Mouse (Mus musculus): ENCODE measurements around the gene Icam2. TPM values are rescaled to one million over a fixed set of nuclear protein-coding genes. Genes with fewer than 3 reads are reported as not detected.

Gene Icam2
- 65.4 and 76.2 TPM in 2 replicates for polyA plus RNA-seq (2014; fragmentation: Nextera tagmentation; extraction: Ambion mirVana)

DNA sequence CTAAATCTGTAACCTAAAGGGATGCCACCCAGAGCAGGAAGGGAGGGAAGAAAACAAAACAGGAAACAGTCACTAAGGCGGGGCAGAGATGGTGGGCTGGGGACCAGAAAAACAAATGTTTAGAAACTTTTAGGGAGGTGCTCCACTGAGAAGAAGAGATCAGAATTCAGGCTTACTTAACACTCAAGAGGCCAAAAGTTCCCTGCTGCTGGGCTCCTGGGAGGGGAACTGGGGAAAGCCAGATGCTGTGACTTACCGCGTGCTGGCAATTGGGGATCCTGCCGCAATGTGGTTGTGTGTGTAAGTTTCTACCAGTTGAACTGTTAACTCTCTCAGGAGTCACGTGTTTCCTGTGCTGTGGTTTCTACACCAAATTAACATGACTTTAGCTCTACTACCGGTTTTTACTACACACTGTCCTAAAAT lies at the start of gene Icam2:
Gene Icam2, minus strand, starts transcription at position 285 of the 426 bp plus-strand sequence.
- H3K27me3 ChIP-seq (ENCODE audit: control insufficient read depth, insufficient read depth, low read length), result no peaks in the 10 kb centered on the region
- peaks cover 8% of the 10 kb centered on the region; the same call in 1 of the 2 replicates for H3K4me1 ChIP-seq (ENCODE audit: control insufficient read depth, insufficient read depth, low read length)
- H3K9me3 ChIP-seq (ENCODE audit: control insufficient read depth, low read length), result no peaks in the 10 kb centered on the region
- H3K4me2 ChIP-seq (replicated peaks; ENCODE audit: low read depth, low read length), result no peak within 1 kb of the TSS
- H3K27ac ChIP-seq (ENCODE audit: low read depth, low read length), result no peak within 1 kb of the TSS; the same call in 1 of the 2 replicates
- ATAC-seq (ENCODE audit: low FRiP score, low TSS enrichment), result no peak
- no peak within 1 kb of the TSS for H3K9ac ChIP-seq (ENCODE audit: low read depth, low read length)
- no peaks in the 10 kb centered on the region for H3K36me3 ChIP-seq (ENCODE audit: control insufficient read depth, insufficient read depth, low read length)
- no peak within 1 kb of the TSS for H3K4me3 ChIP-seq (ENCODE audit: low read length)
- 75% methylated on average over 6 of the region's 6 CpGs for WGBS

DNA sequence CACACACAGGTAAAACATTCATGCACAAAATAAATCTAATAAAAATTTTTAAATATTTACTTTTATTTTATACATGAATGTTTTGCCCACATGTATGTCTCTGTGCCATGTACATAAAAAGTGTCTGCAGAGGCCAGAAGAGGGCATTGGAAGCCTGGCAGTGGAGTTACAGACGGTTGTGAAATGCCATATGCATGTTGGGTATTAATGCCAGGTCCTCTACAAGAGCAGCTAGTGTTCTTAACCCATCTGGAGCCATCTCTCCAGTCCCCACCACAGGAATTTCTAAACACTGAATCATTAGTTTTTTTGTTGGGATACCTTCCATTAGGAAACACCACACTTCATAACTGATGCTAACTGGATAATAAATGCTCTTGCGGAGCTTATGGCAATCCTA lies 49.7 kb upstream of the Icam2 start:
- H3K9ac ChIP-seq (ENCODE audit: low read depth, low read length), result no peak overlapping the region
- no peak overlapping the region for H3K4me3 ChIP-seq (ENCODE audit: low read length)
- no peak overlapping the region for H3K27ac ChIP-seq (ENCODE audit: low read depth, low read length)
- no peak for ATAC-seq (ENCODE audit: low FRiP score, low TSS enrichment)
- H3K9me3 ChIP-seq (ENCODE audit: control insufficient read depth, low read length), result no peaks in the 10 kb centered on the region
- no peaks in the 10 kb centered on the region for H3K36me3 ChIP-seq (ENCODE audit: control insufficient read depth, insufficient read depth, low read length)
- H3K4me1 ChIP-seq (ENCODE audit: control insufficient read depth, insufficient read depth, low read length), result 0 out of 2 replicates have a peak, but pooled peaks cover 8% of the 10 kb centered on the region
- no peak overlapping the region for H3K4me2 ChIP-seq (replicated peaks; ENCODE audit: low read depth, low read length)
- H3K27me3 ChIP-seq (ENCODE audit: control insufficient read depth, insufficient read depth, low read length), result no peaks in the 10 kb centered on the region
- WGBS, result 90% methylated on average over 2 of the region's 2 CpGs

DNA sequence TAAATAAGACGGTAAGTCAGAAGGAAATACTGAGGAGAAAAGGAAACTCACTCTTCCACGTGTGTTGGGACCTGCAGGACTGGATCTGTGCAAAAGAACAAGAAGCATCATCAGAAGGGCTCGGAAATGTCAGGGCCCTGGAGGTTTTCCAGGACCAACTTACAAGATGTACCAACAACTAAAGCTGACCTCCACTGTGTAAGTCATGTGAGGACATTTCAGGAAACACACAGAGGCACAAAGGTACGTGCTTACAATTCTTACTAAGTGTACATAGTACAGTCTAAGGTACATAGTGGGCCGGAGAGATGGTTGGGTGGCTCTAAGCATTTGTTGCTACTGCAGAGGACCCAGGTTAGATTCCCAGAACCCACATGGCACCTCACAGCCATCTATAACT lies 49.2 kb upstream of the Icam2 start:
- Histone ChIP-seq H3K9ac (ENCODE audit: low read depth, low read length) (no peak overlapping the region), H3K27ac (ENCODE audit: low read depth, low read length) (no peak overlapping the region), H3K4me3 (ENCODE audit: low read length) (no peak overlapping the region), H3K27me3 (ENCODE audit: control insufficient read depth, insufficient read depth, low read length) (no peaks in the 10 kb centered on the region), H3K9me3 (ENCODE audit: control insufficient read depth, low read length) (no peaks in the 10 kb centered on the region), H3K4me2 (replicated peaks; ENCODE audit: low read depth, low read length) (no peak overlapping the region), H3K36me3 (ENCODE audit: control insufficient read depth, insufficient read depth, low read length) (no peaks in the 10 kb centered on the region), H3K4me1 (ENCODE audit: control insufficient read depth, insufficient read depth, low read length) (0 out of 2 replicates have a peak, but pooled peaks cover 8% of the 10 kb centered on the region)
- ATAC-seq (ENCODE audit: low FRiP score, low TSS enrichment), result no peak
- WGBS, result 86% methylated on average over 5 of the region's 5 CpGs

DNA sequence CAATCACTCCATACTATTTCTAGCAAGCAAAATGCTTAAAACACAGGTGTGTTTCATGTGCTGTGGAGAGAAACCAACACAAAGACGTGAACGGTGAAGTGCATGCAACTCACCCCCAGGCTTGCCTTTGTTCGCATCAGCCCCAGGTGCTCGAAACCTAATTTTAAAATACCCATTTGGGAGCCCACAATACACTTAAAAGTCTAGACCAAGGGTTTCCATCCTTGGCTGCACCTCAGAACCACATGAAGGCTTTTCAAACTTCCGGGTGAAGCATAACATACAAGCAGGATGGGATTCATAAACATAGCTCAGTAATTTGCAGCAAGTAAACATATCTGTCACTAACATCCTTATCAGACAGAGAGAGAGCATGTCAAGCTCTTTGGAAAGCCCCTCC lies 42.5 kb upstream of the Icam2 start:
- WGBS, result 91% methylated on average over 5 of the region's 5 CpGs
- H3K4me2 ChIP-seq (replicated peaks; ENCODE audit: low read depth, low read length), result no peak overlapping the region
- no peaks in the 10 kb centered on the region for H3K27me3 ChIP-seq (ENCODE audit: control insufficient read depth, insufficient read depth, low read length)
- no peaks in the 10 kb centered on the region for H3K9me3 ChIP-seq (ENCODE audit: control insufficient read depth, low read length)
- no peak overlapping the region for H3K9ac ChIP-seq (ENCODE audit: low read depth, low read length)
- no peak overlapping the region for H3K4me3 ChIP-seq (ENCODE audit: low read length)
- no peak overlapping the region for H3K27ac ChIP-seq (ENCODE audit: low read depth, low read length)
- H3K4me1 ChIP-seq (ENCODE audit: control insufficient read depth, insufficient read depth, low read length), result no peaks in the 10 kb centered on the region
- ATAC-seq (ENCODE audit: low FRiP score, low TSS enrichment), result no peak
- H3K36me3 ChIP-seq (ENCODE audit: control insufficient read depth, insufficient read depth, low read length), result 0 out of 2 replicates have a peak, but pooled peaks cover 2% of the 10 kb centered on the region

DNA sequence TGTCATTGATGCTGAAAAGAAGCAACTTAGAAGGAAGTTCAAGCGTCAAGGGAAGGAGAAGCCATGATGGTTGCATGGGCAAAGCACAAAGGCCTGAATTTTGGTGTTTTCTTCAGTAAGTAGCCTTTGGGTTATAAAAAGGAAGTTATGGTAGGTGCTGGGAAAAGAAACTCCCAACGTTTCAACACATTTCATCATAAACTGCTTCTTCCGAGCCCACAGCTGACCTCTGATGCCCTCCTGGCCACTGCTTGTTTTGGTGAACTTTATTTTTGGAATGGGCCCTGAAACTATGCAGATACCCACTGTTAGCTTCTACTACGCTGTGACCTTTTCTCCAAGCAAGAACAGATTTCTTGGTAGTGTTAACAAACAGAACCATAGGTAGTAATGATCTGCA lies 41.8 kb upstream of the Icam2 start:
- Histone ChIP-seq H3K4me2 (replicated peaks; ENCODE audit: low read depth, low read length) (no peak overlapping the region), H3K4me1 (ENCODE audit: control insufficient read depth, insufficient read depth, low read length) (no peaks in the 10 kb centered on the region), H3K36me3 (ENCODE audit: control insufficient read depth, insufficient read depth, low read length) (0 out of 2 replicates have a peak, but pooled peaks cover 6% of the 10 kb centered on the region), H3K4me3 (ENCODE audit: low read length) (no peak overlapping the region), H3K27ac (ENCODE audit: low read depth, low read length) (no peak overlapping the region), H3K27me3 (ENCODE audit: control insufficient read depth, insufficient read depth, low read length) (no peaks in the 10 kb centered on the region), H3K9ac (ENCODE audit: low read depth, low read length) (no peak overlapping the region), H3K9me3 (ENCODE audit: control insufficient read depth, low read length) (no peaks in the 10 kb centered on the region)
- ATAC-seq (ENCODE audit: low FRiP score, low TSS enrichment), result no peak
- 81% methylated on average over 4 of the region's 4 CpGs for WGBS

DNA sequence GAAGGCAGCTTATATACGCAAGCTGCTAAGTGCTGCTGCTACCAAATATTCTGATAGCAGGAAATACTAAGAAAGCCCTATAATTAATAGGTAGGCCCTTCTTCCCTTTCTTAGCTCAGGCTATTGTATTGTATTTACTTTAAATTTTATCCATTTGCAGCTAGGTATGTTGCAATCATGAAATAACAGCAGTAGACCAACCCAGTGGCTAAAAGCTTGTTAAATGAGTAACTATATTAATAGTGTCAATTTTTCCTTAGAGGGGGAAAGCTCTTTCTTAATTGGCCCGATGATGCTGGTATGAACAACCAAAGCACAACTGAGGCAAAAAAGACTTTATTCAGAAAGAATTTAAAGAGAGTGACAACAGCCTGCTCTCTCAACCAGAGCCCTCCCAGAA lies 40.7 kb upstream of the Icam2 start:
- ATAC-seq (ENCODE audit: low FRiP score, low TSS enrichment), result no peak

DNA sequence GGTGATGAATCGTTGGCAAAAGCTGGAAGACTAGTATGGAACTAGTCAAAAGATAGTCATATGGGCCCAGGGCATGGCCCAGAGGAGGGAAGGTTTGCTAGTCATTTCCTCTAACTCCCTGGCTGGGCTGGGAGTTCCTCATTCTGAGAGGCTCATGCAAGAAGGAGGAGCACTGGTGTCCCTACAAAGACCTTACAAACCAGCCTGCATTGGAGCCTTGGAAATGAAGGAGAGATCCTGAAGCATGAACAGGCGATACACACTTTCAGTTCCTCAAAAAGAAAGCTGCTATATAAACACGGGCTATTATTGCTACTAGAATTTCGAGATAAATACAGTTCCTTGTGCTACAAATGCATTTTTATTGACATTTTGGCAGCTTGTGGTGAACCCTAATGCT lies 40.2 kb upstream of the Icam2 start:
- 0 out of 2 replicates have a peak, but pooled peaks cover 7% of the 10 kb centered on the region for H3K36me3 ChIP-seq (ENCODE audit: control insufficient read depth, insufficient read depth, low read length)
- no peak overlapping the region for H3K4me3 ChIP-seq (ENCODE audit: low read length)
- WGBS, result 84% methylated on average over 4 of the region's 4 CpGs
- no peaks in the 10 kb centered on the region for H3K9me3 ChIP-seq (ENCODE audit: control insufficient read depth, low read length)
- H3K4me1 ChIP-seq (ENCODE audit: control insufficient read depth, insufficient read depth, low read length), result no peaks in the 10 kb centered on the region
- no peak for ATAC-seq (ENCODE audit: low FRiP score, low TSS enrichment)
- no peak overlapping the region for H3K9ac ChIP-seq (ENCODE audit: low read depth, low read length)
- no peak overlapping the region for H3K4me2 ChIP-seq (replicated peaks; ENCODE audit: low read depth, low read length)
- H3K27ac ChIP-seq (ENCODE audit: low read depth, low read length), result no peak overlapping the region
- no peaks in the 10 kb centered on the region for H3K27me3 ChIP-seq (ENCODE audit: control insufficient read depth, insufficient read depth, low read length)

More for the DNA sequence above, 40.7 kb upstream of the Icam2 start:
- 85% methylated on average over 2 of the region's 2 CpGs for WGBS
- Histone ChIP-seq H3K4me2 (replicated peaks; ENCODE audit: low read depth, low read length) (no peak overlapping the region), H3K9me3 (ENCODE audit: control insufficient read depth, low read length) (no peaks in the 10 kb centered on the region), H3K27ac (ENCODE audit: low read depth, low read length) (no peak overlapping the region), H3K27me3 (ENCODE audit: control insufficient read depth, insufficient read depth, low read length) (no peaks in the 10 kb centered on the region), H3K9ac (ENCODE audit: low read depth, low read length) (no peak overlapping the region), H3K36me3 (ENCODE audit: control insufficient read depth, insufficient read depth, low read length) (0 out of 2 replicates have a peak, but pooled peaks cover 6% of the 10 kb centered on the region), H3K4me3 (ENCODE audit: low read length) (no peak overlapping the region), H3K4me1 (ENCODE audit: control insufficient read depth, insufficient read depth, low read length) (no peaks in the 10 kb centered on the region)

DNA sequence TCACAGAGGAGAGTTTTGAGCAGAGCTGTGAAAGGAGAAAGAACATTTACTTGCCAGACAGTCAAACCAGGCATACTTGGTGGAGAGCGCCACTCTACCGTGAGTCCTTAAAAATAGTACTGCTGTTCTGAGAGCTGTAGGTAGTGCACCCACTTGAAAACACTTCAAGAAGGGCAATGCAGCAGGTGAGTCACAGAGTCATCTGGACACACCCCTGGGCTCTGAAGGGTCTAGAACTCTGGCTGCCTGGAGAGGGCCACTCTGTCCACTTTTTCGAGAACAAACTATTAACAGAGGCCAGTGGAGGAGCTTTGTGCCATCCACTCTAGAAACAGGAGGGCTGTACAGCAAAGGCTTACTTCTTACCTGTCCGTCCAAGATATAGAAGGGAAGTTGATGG lies 38.6 kb upstream of the Icam2 start:
- no peaks in the 10 kb centered on the region for H3K9me3 ChIP-seq (ENCODE audit: control insufficient read depth, low read length)
- no peaks in the 10 kb centered on the region for H3K27me3 ChIP-seq (ENCODE audit: control insufficient read depth, insufficient read depth, low read length)
- no peaks in the 10 kb centered on the region for H3K4me1 ChIP-seq (ENCODE audit: control insufficient read depth, insufficient read depth, low read length)
- WGBS, result 96% methylated on average over 4 of the region's 4 CpGs
- H3K4me3 ChIP-seq (ENCODE audit: low read length), result no peak overlapping the region
- peaks cover 11% of the 10 kb centered on the region; the same call in 1 of the 2 replicates for H3K36me3 ChIP-seq (ENCODE audit: control insufficient read depth, insufficient read depth, low read length)
- no peak overlapping the region for H3K4me2 ChIP-seq (replicated peaks; ENCODE audit: low read depth, low read length)
- H3K9ac ChIP-seq (ENCODE audit: low read depth, low read length), result no peak overlapping the region
- ATAC-seq (ENCODE audit: low FRiP score, low TSS enrichment), result no peak
- no peak overlapping the region for H3K27ac ChIP-seq (ENCODE audit: low read depth, low read length)

DNA sequence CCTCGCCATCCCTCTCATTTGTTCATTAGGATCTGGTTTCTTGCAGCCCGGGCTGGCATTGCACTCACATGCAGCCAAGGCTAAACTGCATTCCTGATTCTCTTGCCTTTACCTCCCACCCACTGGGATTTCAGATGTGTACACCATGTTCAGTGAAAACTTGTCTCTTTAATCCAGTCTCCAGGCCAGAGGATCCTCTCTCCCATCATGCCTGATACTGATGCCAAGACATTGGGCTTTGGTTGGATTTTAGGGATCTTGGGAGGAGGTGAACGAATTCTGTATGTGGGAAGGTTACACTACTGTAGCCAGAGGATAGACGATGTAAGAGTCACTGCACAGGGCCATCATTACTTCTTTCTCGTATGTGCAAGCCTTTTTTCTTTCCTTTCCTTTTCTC lies 37.3 kb upstream of the Icam2 start:
- Histone ChIP-seq H3K9ac (ENCODE audit: low read depth, low read length) (no peak overlapping the region), H3K4me1 (ENCODE audit: control insufficient read depth, insufficient read depth, low read length) (no peaks in the 10 kb centered on the region), H3K36me3 (ENCODE audit: control insufficient read depth, insufficient read depth, low read length) (peaks cover 11% of the 10 kb centered on the region; the same call in 1 of the 2 replicates), H3K4me2 (replicated peaks; ENCODE audit: low read depth, low read length) (no peak overlapping the region), H3K27me3 (ENCODE audit: control insufficient read depth, insufficient read depth, low read length) (no peaks in the 10 kb centered on the region), H3K4me3 (ENCODE audit: low read length) (no peak overlapping the region), H3K9me3 (ENCODE audit: control insufficient read depth, low read length) (no peaks in the 10 kb centered on the region), H3K27ac (ENCODE audit: low read depth, low read length) (no peak overlapping the region)
- no peak for ATAC-seq (ENCODE audit: low FRiP score, low TSS enrichment)
- 92% methylated on average over 5 of the region's 5 CpGs for WGBS
